Mouse (Mus musculus): ENCODE data around the gene Rbm4.
"Not testable (repeated sequence)": the region's sequence is repeated elsewhere in the genome, so short reads cannot be mapped to it uniquely, and the experiment has no call there.

Rbm4 gene

GRCm38 (mm10) chr19:4797846-4798245 is 4.1 kb upstream of the Rbm4 start:
- DNase-seq (ENCODE audit: low read depth, low spot score), result no peak

DNA sequence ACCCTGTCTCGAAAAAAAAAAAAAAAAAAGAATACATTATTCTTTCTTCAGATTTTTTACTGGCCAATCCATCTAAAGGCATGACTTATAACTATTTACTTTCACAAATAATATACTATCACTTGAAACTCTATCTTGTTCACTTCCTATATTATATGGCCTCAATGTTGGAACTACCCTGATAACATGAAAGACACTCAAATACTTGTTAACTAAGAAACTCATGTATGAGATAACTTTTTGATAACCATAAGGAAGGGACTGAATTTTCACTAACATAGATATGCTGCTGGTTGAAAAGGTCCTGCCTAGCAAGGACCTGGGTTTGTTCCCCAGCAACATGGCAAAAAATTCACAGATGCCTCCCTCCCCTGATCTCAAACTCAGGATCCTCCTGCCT is 2.2 kb upstream of the Rbm4 start:
- no peak for DNase-seq (ENCODE audit: low read depth, low spot score)

- no peak for DNase-seq (ENCODE audit: low read depth, low spot score)
These were observed 345 bp downstream of the Rbm4 start for GRCm38 (mm10) chr19:4793281-4793830.

- DNase-seq (ENCODE audit: low read depth, low spot score), result no peak
These were observed 7.4 kb downstream of the Rbm4 start for GRCm38 (mm10) chr19:4786313-4786712.

DNA sequence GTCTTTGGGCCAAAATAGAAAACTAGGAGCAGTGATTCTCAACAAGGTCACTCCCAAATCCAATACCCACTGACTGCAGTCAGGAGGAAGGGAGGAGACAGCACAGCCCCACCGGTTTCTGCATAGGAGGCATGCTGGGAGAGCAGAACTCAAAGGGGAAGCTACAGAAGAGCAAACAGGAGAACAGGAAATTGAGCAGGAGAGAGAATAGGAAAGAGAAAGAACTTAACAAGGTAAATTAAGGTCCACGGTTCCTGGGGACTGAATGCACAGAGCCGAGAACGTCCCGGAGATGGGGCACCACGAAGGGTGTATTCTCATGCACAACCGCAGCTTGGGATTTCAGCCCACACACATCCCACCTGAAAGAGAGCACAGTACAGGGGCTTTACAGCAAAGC is 8.5 kb downstream of the Rbm4 start:
- DNase-seq (ENCODE audit: low read depth, low spot score), result no peak

GRCm38 (mm10) chr19:4782891-4783290 is 10.8 kb downstream of the Rbm4 start:
- no peak for DNase-seq (ENCODE audit: low read depth, low spot score)

- DNase-seq (ENCODE audit: low read depth, low spot score), result no peak
These were observed 20.9 kb downstream of the Rbm4 start for GRCm38 (mm10) chr19:4772785-4773184.

DNA sequence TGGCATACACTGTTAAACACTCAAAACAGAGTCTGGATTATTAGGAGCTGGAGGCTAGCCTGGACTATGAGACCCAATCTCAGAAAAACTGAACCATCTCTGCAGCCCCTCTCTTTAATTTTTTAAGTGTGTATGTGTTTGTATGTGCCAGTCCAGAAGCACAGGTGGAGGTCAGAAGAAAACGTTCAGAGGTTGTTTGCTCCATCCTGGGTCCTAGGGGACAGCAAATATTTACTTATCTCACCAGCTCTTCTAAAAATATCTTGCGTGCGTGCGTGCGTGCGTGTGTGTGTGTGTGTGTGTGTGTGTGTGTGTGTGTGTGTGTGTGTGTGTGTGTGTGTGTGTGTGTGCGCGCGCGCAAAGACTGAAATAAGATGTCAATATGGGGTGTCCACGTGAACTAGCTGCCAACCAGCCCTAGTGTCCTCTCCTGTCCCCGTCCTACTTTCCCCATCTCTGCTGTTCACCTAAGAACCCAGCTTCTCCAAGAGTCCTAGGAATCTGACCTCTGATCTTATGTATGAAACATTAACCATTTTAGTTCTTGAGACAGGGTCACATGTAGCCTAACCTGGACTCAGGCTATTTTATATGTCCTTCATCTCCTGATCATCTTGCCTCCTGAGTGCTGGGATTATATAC is 26.1 kb downstream of the Rbm4 start:
- DNase-seq (ENCODE audit: low read depth, low spot score), result no peak

DNA sequence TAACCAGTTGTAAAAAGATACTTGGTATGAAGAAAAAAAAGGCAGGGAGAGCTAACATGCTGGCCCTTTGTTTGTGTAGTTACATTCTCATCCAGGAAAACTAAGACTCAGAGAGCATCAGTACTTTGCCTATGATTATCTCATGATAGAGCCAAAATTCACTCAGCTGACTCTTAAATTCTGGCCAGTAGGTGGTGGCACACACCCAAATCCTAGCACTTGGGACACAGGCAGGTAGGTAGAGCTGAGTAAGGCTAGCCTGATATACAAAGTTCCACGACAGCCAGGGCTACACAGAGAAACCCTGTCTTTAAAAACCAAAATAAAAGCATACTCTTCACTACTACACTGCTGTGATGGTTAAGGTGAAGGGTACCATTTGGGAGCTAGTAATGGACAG is 30.8 kb downstream of the Rbm4 start:
- peak; percentile 30 for DNase-seq (ENCODE audit: low read depth, low spot score)

DNA sequence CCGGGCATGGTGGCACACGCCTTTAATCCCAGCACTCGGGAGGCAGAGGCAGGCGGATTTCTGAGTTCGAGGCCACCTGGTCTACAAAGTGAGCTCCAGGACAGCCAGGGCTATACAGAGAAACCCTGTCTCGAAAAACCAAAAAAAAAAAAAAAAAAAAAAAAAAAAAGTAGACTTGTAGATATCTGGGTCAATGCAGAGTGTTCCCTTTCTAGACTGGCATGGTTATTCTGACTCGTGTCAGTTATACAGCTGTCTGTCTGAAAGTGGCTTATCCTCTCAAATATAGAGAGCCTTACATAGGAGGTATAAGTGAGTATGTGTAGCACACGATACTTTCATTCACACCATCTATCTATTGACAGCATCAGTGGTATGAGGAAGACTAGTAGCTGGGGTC is 33.2 kb downstream of the Rbm4 start:
- DNase-seq (ENCODE audit: low read depth, low spot score), result not testable (repeated sequence)

DNA sequence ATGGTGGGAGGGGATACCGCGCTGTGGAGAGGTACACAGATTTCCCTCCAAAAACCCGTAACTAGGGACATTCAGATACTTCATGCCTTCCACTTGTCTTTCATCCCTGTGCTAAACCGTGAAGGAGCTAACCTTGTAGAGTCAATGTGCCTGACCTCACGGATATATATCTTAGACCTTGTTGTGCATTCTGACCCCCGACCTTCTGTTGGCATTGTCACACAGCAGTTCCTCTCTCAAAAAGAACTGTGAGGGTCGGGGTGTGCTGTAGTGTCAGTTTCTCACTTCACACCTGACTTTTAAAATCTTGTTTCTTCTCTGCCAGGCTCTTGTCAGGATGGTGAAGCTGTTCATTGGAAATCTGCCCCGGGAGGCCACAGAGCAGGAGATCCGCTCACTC is 36.8 kb downstream of the Rbm4 start:
- DNase-seq (ENCODE audit: low read depth, low spot score), result no peak

DNA sequence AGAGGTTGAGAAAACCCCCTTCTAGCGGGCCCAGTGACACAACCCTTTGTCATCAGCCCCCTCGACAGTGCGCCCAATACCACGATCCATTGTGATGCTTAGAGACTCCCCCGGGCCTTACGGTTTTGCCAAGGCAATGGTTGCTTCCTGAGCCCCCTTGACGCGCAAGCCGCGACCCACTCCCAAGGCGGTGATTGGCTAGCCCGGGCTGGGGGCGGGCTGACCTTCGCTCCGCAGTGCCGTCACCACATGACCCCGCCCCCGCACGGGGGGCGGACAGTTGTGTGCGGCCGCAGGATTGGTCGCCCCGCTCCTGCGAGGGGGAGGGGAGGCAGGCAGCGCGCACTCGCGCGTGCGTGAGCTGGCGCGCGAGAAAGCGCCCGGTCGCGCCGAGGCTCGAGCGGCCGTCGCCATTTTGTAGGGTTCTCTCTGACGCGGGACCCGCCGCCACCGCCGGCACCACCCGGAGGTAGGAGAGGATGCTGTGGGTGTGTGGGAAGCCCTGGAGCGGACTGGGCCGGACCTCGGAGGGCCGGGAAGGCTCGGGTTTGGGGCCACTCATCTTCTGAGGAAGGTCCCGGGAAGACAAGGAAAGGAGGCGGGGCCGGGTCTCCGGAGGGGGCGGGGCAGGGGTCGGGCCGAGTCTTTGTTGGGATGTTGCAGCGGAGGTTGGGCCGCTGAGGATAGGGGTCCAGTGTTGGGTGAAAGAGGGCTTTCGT is 37.3 kb downstream of the Rbm4 start, which contains the start of gene Rbm4b:
Gene Rbm4b, plus strand, starts transcription at position 305 of the 719 bp plus-strand sequence.
- DNase-seq (ENCODE audit: low read depth, low spot score), result peak; percentile 99

DNA sequence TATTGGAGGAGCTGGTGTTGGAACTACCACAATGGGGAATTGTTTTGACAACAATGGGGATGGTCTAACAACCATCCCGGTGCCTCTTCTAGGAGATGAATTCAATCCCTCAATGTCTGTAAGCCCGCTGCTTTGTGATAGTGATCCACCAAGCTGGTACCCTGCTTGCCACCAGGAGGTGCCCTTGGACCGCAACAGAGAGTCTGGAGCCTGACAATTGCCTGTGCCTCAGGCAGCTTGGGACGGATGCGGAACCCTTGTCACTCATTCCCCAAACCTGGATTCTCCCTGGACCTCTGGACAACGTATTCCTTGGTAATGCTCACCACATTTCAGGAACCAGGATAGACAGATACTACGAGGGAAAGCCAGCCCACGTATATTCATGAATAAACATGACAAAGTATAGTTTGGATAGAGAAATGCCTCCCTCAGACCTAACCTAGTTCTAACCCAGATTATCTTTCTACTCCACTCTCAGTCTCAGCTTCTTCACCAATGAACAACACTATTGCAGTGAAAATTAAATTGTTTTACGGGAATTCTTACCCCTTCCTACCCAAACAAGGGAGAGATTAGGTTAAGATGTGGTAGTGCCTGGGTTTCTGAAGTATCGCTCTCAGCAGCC is 38.0 kb downstream of the Rbm4 start:
- peak; percentile 90 for DNase-seq (ENCODE audit: low read depth, low spot score)

DNA sequence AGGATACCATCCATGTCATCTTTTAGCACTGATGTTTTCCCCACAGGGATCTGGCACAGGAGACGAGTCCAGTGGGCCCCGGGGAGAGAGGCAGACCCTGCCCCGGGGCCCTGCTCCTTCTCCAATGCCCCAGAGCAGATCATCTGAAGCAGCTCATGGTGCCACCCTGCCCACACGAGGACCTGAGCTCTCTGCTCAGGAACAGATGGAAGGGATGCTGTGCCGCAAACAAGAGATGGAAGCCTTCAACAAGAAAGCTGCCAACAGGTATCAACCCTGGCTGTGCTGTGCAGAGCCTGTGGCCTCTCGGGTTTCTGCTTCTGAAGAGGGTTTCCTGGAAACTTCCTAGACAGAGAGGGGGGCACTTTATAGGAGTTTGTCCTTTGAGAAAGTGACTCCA is 43.7 kb downstream of the Rbm4 start:
- no peak for DNase-seq (ENCODE audit: low read depth, low spot score)

DNA sequence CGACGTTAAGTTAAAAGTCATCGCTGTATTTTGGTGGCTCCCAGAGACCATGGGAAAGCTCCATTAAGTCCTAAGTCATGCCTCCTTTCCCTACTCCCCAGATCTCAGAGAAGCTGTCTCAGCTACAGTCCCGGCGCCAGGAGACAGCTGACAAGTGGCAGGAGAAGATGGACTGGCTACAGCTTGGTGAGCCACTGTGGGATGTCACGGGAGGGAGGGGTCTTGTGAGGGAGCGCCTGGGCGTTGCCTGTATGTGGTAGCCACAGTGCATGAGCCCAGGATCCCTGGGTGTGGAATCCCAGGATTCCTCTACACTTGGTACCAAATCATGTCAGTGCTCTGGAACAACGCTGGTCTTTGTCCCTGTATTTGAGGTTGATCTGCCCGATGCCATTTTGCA is 45.2 kb downstream of the Rbm4 start:
- no peak for DNase-seq (ENCODE audit: low read depth, low spot score)

DNA sequence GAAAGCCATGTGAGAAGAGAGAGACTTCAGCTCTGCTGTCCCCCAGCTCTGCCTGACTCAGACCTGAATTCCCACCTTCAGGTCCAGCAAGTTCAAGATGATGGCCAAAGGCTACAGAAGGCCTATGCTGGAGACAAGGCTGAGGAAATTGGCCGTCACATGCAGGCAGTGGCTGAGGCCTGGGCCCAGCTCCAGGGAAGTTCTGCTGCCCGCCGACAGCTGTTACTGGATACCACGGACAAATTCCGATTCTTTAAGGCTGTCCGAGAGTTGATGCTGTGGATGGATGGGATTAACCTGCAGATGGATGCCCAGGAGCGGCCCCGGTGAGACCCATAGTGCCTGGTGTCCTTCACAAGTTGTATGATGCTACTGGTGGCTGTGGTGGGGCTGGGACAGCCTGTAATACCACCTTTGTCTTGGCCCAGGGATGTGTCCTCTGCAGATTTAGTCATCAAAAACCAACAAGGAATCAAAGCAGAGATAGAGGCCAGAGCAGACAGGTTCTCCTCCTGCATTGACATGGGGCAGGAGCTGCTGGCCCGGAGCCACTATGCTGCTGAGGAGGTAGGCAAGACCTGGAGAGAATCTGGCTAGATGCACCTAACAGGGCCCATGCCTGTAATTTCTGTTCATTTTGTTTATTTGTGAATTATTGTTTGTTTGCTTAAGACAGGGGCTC is 45.9 kb downstream of the Rbm4 start:
- DNase-seq (ENCODE audit: low read depth, low spot score), result no peak

DNA sequence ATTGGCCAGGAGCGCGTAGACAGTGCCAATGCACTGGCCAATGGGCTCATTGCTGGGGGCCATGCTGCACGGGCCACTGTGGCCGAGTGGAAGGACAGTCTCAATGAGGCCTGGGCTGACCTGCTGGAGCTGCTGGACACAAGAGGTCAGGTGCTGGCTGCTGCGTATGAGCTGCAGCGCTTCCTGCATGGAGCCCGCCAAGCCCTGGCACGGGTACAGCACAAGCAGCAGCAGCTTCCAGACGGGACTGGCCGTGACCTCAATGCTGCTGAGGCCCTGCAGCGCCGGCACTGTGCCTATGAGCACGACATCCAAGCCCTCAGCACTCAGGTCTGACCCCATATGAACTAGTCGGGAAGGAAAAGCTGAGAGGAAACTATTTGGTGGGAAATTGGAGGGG is 47.1 kb downstream of the Rbm4 start:
- DNase-seq (ENCODE audit: low read depth, low spot score), result no peak

- DNase-seq (ENCODE audit: low read depth, low spot score), result no peak
These were observed 48.0 kb downstream of the Rbm4 start for GRCm38 (mm10) chr19:4745681-4746080.

GRCm38 (mm10) chr19:4745057-4745456 is 48.6 kb downstream of the Rbm4 start:
- DNase-seq (ENCODE audit: low read depth, low spot score), result no peak

- DNase-seq (ENCODE audit: low read depth, low spot score), result no peak
These were observed 49.7 kb downstream of the Rbm4 start for GRCm38 (mm10) chr19:4744026-4744425.

- DNase-seq (ENCODE audit: low read depth, low spot score), result peak; percentile 43
These were observed 50.2 kb downstream of the Rbm4 start for GRCm38 (mm10) chr19:4743524-4743923.

GRCm38 (mm10) chr19:4742229-4742628 is 51.5 kb downstream of the Rbm4 start:
- no peak for DNase-seq (ENCODE audit: low read depth, low spot score)

Measured in CD4-positive helper T cell, adult 2 months (primary cell).